Mouse (Mus musculus): Measurements from ENCODE around the gene 4930523C07Rik.

GRCm38 (mm10) chr1:160039951-160040645, 4.1 kb upstream of the 4930523C07Rik start:
- TF ChIP-seq CTCF (conservative IDR thresholded peaks at IDR 0.05; ENCODE audit: insufficient read depth, insufficient read length, low read depth, low read length) (no peak), POLR2A (IDR thresholded peaks at IDR 0.05; ENCODE audit: low read depth, low read length) (no peak)
